Mouse (Mus musculus) ES-E14 (cell line): ENCODE measurements around the gene Myom1.

Source experiments
- MAFK ChIP-seq: IDR thresholded peaks from 2 replicates; pipeline ENCODE4 v1.6.1; 2014; ENCODE audit warnings: mild to moderate bottlenecking, low read depth, low read length, inconsistent platforms; ENCODE audit not compliant: insufficient read depth
- ZC3H11A ChIP-seq: IDR thresholded peaks from 2 replicates; pipeline ENCODE4 v1.6.1; 2012; ENCODE audit warnings: low read depth, mild to moderate bottlenecking, inconsistent platforms, low read length, borderline replicate concordance
- ZNF384 ChIP-seq: IDR thresholded peaks from 2 replicates; pipeline ENCODE4 v1.6.1; 2012; ENCODE audit warnings: low read depth, low read length, inconsistent platforms

GRCm38 (mm10) chr17:71134441-71134955 is 132.1 kb downstream of the Myom1 start:
- TF ChIP-seq MAFK: no peak
- no peak for TF ChIP-seq ZNF384
- no peak for TF ChIP-seq ZC3H11A
